Mouse (Mus musculus) liver, postnatal 0 days (tissue): ENCODE data around the gene Gpnmb. TPM values are rescaled to one million over a fixed set of nuclear protein-coding genes. Genes with fewer than 3 reads are reported as not detected.

Source experiments
- ATAC-seq: fragments of 200-750 bp; cut with Nextera tagmentation; 2 replicates; pipeline ENCODE4 v1.8.0; 2017; ENCODE audit warnings: mild to moderate bottlenecking, moderate library complexity
- DNase-seq: peaks from one replicate; pipeline ENCODE4 v3.0.0-alpha.2; 2016
- H3K27ac ChIP-seq: fragments of 300-500 bp; sonication (generic); 2 replicates; pipeline ENCODE4 v1.5.1; 2014; ENCODE audit warnings: antibody characterized with exemption, moderate library complexity, mild to moderate bottlenecking, low read depth
- H3K27me3 ChIP-seq: fragments of 300-500 bp; sonication (generic); 2 replicates; pipeline ENCODE4 v1.6.1; 2014; ENCODE audit warnings: low read length, control low read depth, mixed read lengths; ENCODE audit not compliant: insufficient read depth
- H3K36me3 ChIP-seq: fragments of 300-500 bp; sonication (generic); replicated peaks from 2 replicates; pipeline ENCODE4 v1.6.1; 2014; ENCODE audit warnings: mild to moderate bottlenecking, control low read depth, low read length, moderate library complexity, mixed read lengths; ENCODE audit not compliant: insufficient read depth
- H3K4me1 ChIP-seq: fragments of 300-500 bp; sonication (generic); 2 replicates; pipeline ENCODE4 v1.6.1; 2014; ENCODE audit warnings: antibody characterized with exemption, mild to moderate bottlenecking, control low read depth; ENCODE audit not compliant: insufficient read depth
- H3K4me2 ChIP-seq: fragments of 300-500 bp; sonication (generic); 2 replicates; pipeline ENCODE4 v1.6.1; 2014; ENCODE audit warnings: low read depth, mild to moderate bottlenecking, low read length, moderate library complexity, mixed read lengths
- H3K4me3 ChIP-seq: fragments of 300-500 bp; sonication (generic); 2 replicates; pipeline ENCODE4 v1.5.1; 2014; ENCODE audit warnings: low read depth, low read length
- H3K9ac ChIP-seq: fragments of 300-500 bp; sonication (generic); replicated peaks from 2 replicates; pipeline ENCODE4 v1.6.1; 2014; ENCODE audit warnings: mild to moderate bottlenecking, moderate library complexity
- H3K9me3 ChIP-seq: fragments of 300-500 bp; sonication (generic); 2 replicates; pipeline ENCODE4 v1.6.1; 2016; ENCODE audit warnings: mild to moderate bottlenecking, control low read depth, low read length, mixed read lengths
- CTCF ChIP-seq: sonication (generic); IDR thresholded peaks from 2 replicates; pipeline ENCODE4 v1.5.1; 2016; ENCODE audit warnings: antibody characterized with exemption, low read depth
- EP300 ChIP-seq: IDR thresholded peaks from 2 replicates; pipeline ENCODE4 v1.6.1; 2016; ENCODE audit warnings: antibody characterized with exemption, low read depth, mild to moderate bottlenecking
- WGBS: fragments of 180-500 bp; shearing (Covaris S2); extraction: QIAGEN DNeasy Blood & Tissue Kit; methylation state at CpG from one replicate; pipeline ENCODE4 v1.1.7; 2014; ENCODE audit not compliant: insufficient replicate concordance; 5-methylcytosine and 5-hydroxymethylcytosine counted together
- polyA plus RNA-seq: library from polyadenylated mRNA; unstranded; fragments of >200 nt; fragmentation: Nextera tagmentation; extraction: Ambion mirVana; gene quantifications from 2 replicates; pipeline ENCODE4 v1.2.1, GENCODE M21; 2015

Gpnmb gene
- polyA plus RNA-seq, 1 experiment from 2014 or later: 0.53 TPM

- no peaks in the 10 kb centered on the region for H3K9me3 ChIP-seq
- peak overlapping the region; percentile 65 for H3K4me2 ChIP-seq
- TF ChIP-seq CTCF (peak; percentile 75), EP300 (no peak)
- peaks cover 6% of the 10 kb centered on the region; the same call in 1 of the 2 replicates for H3K4me1 ChIP-seq
- H3K9ac ChIP-seq: peak overlapping the region; percentile 46; the same call in 1 of the 2 replicates
- H3K4me3 ChIP-seq: peak overlapping the region; percentile 33
- 11% methylated on average over 18 of the region's 18 CpGs for WGBS
- DNase-seq (peak; percentile 75), ATAC-seq (peak; percentile 55; the same call in 1 of the 2 replicates)
- H3K27me3 ChIP-seq: 0 out of 2 replicates have a peak, but pooled peaks cover 8% of the 10 kb centered on the region
- no peak overlapping the region for H3K27ac ChIP-seq
- no peaks in the 10 kb centered on the region for H3K36me3 ChIP-seq
Observed at GRCm38 (mm10) chr6:49039470-49040180, 3.3 kb downstream of the Gpnmb start.

- Histone ChIP-seq H3K9me3 (no peaks in the 10 kb centered on the region), H3K9ac (no peak overlapping the region), H3K4me2 (no peak overlapping the region), H3K27ac (no peak overlapping the region), H3K4me3 (no peak overlapping the region), H3K4me1 (0 out of 2 replicates have a peak, but pooled peaks cover 3% of the 10 kb centered on the region), H3K27me3 (no peaks in the 10 kb centered on the region), H3K36me3 (no peaks in the 10 kb centered on the region)
- 59% methylated on average over 6 of the region's 6 CpGs for WGBS
- no peak for DNase-seq
- ATAC-seq: peak; percentile 33; the same call in 1 of the 2 replicates
- no peak for TF ChIP-seq EP300
- no peak for TF ChIP-seq CTCF
Observed at GRCm38 (mm10) chr6:49046502-49046901, 10.2 kb downstream of the Gpnmb start.

- H3K4me3 ChIP-seq: no peak overlapping the region
- WGBS: 65% methylated on average over 8 of the region's 8 CpGs
- H3K27me3 ChIP-seq: no peaks in the 10 kb centered on the region
Observed at GRCm38 (mm10) chr6:49046976-49047375, 10.6 kb downstream of the Gpnmb start.

GRCm38 (mm10) chr6:49047848-49048247, 11.5 kb downstream of the Gpnmb start:
- Histone ChIP-seq H3K9me3 (no peaks in the 10 kb centered on the region), H3K9ac (no peak overlapping the region), H3K27me3 (no peaks in the 10 kb centered on the region), H3K4me1 (0 out of 2 replicates have a peak, but pooled peaks cover 3% of the 10 kb centered on the region), H3K27ac (no peak overlapping the region), H3K4me2 (no peak overlapping the region), H3K36me3 (no peaks in the 10 kb centered on the region), H3K4me3 (no peak overlapping the region)
- TF ChIP-seq CTCF: no peak
- no peak for TF ChIP-seq EP300
- DNase-seq (no peak), ATAC-seq (no peak)
- WGBS: 66% methylated on average over 10 of the region's 10 CpGs

More at GRCm38 (mm10) chr6:49046976-49047375, 10.6 kb downstream of the Gpnmb start:
- DNase-seq (no peak), ATAC-seq (peak; percentile 82)
- Histone ChIP-seq H3K27ac (no peak overlapping the region), H3K9ac (no peak overlapping the region), H3K36me3 (no peaks in the 10 kb centered on the region), H3K4me1 (0 out of 2 replicates have a peak, but pooled peaks cover 3% of the 10 kb centered on the region), H3K9me3 (no peaks in the 10 kb centered on the region), H3K4me2 (no peak overlapping the region)
- TF ChIP-seq EP300 (no peak), CTCF (no peak)

- no peak for DNase-seq
- WGBS: 84% methylated on average over 10 of the region's 10 CpGs
Observed at GRCm38 (mm10) chr6:49048395-49048794, 12.0 kb downstream of the Gpnmb start.

GRCm38 (mm10) chr6:49050677-49051410, 14.5 kb downstream of the Gpnmb start:
- ATAC-seq: no peak

More at GRCm38 (mm10) chr6:49048395-49048794, 12.0 kb downstream of the Gpnmb start:
- H3K36me3 ChIP-seq: no peaks in the 10 kb centered on the region
- ATAC-seq: no peak
- H3K27me3 ChIP-seq: no peaks in the 10 kb centered on the region
- H3K4me2 ChIP-seq: no peak overlapping the region
- H3K9ac ChIP-seq: no peak overlapping the region
- H3K27ac ChIP-seq: no peak overlapping the region
- TF ChIP-seq CTCF (no peak), EP300 (no peak)
- no peak overlapping the region for H3K4me3 ChIP-seq
- H3K9me3 ChIP-seq: no peaks in the 10 kb centered on the region
- 0 out of 2 replicates have a peak, but pooled peaks cover 3% of the 10 kb centered on the region for H3K4me1 ChIP-seq

More at GRCm38 (mm10) chr6:49050677-49051410, 14.5 kb downstream of the Gpnmb start:
- Histone ChIP-seq H3K4me1 (0 out of 2 replicates have a peak, but pooled peaks cover 3% of the 10 kb centered on the region), H3K9me3 (no peaks in the 10 kb centered on the region), H3K27me3 (no peaks in the 10 kb centered on the region), H3K9ac (no peak overlapping the region), H3K36me3 (no peaks in the 10 kb centered on the region), H3K27ac (no peak overlapping the region), H3K4me3 (no peak overlapping the region), H3K4me2 (no peak overlapping the region)
- DNase-seq: no peak
- WGBS: 54% methylated on average over 11 of the region's 11 CpGs
- no peak for TF ChIP-seq CTCF
- no peak for TF ChIP-seq EP300
